Mouse (Mus musculus) kidney, postnatal 10 days (tissue): ENCODE results near the gene Apaf1.

ENCODE experiments used
- DNase-seq: peaks from one replicate; pipeline ENCODE4 v3.0.0; 2021; ENCODE audit warnings: mixed read lengths

Apaf1 gene

GRCm38 (mm10) chr10:91081959-91082507 is 537 bp downstream of the Apaf1 start:
- DNase-seq: no peak

- no peak for DNase-seq
These were observed 2.0 kb downstream of the Apaf1 start for GRCm38 (mm10) chr10:91080540-91080939.

- DNase-seq: no peak
These were observed 5.9 kb downstream of the Apaf1 start for GRCm38 (mm10) chr10:91076667-91077066.

GRCm38 (mm10) chr10:91073345-91073744 is 9.2 kb downstream of the Apaf1 start:
- DNase-seq: no peak

GRCm38 (mm10) chr10:91071768-91072167 is 10.8 kb downstream of the Apaf1 start:
- DNase-seq: no peak

GRCm38 (mm10) chr10:91062355-91062754 is 20.2 kb downstream of the Apaf1 start:
- no peak for DNase-seq

GRCm38 (mm10) chr10:91060742-91061141 is 21.8 kb downstream of the Apaf1 start:
- no peak for DNase-seq

- no peak for DNase-seq
These were observed 29.8 kb downstream of the Apaf1 start for GRCm38 (mm10) chr10:91052734-91053133.

GRCm38 (mm10) chr10:91051156-91051555 is 31.4 kb downstream of the Apaf1 start:
- DNase-seq: no peak

- DNase-seq: no peak
These were observed 32.9 kb downstream of the Apaf1 start for GRCm38 (mm10) chr10:91049696-91050095.

- DNase-seq: peak; percentile 72
These were observed 48.6 kb downstream of the Apaf1 start for GRCm38 (mm10) chr10:91033942-91034341.

GRCm38 (mm10) chr10:91032399-91032798 is 50.2 kb downstream of the Apaf1 start:
- DNase-seq: peak; percentile 90

GRCm38 (mm10) chr10:91031176-91031575 is 51.4 kb downstream of the Apaf1 start:
- DNase-seq: peak; percentile 15

GRCm38 (mm10) chr10:91029002-91029539 is 53.5 kb downstream of the Apaf1 start:
- no peak for DNase-seq

GRCm38 (mm10) chr10:91027964-91028363 is 54.6 kb downstream of the Apaf1 start:
- no peak for DNase-seq

GRCm38 (mm10) chr10:91027468-91027867 is 55.1 kb downstream of the Apaf1 start:
- DNase-seq: no peak

- peak; percentile 11 for DNase-seq
These were observed 76.6 kb downstream of the Apaf1 start for GRCm38 (mm10) chr10:91005858-91006538.

GRCm38 (mm10) chr10:91001421-91001820 is 81.1 kb downstream of the Apaf1 start:
- peak; percentile 34 for DNase-seq

- DNase-seq: peak; percentile 18
These were observed 82.7 kb downstream of the Apaf1 start for GRCm38 (mm10) chr10:90999899-91000298.

GRCm38 (mm10) chr10:90993869-90994268 is 88.7 kb downstream of the Apaf1 start:
- DNase-seq: no peak

- no peak for DNase-seq
These were observed 90.3 kb downstream of the Apaf1 start for GRCm38 (mm10) chr10:90992237-90992636.

GRCm38 (mm10) chr10:90990340-90990739 is 92.2 kb downstream of the Apaf1 start:
- no peak for DNase-seq

- DNase-seq: no peak
These were observed 99.5 kb downstream of the Apaf1 start for GRCm38 (mm10) chr10:90983046-90983445.

GRCm38 (mm10) chr10:90981811-90982210 is 100.8 kb downstream of the Apaf1 start:
- no peak for DNase-seq

GRCm38 (mm10) chr10:90974491-90974890 is 108.1 kb downstream of the Apaf1 start:
- DNase-seq: no peak
